Mouse (Mus musculus) heart, postnatal 0 days (tissue): ENCODE data around the gene Anks3. TPM values are rescaled to one million over a fixed set of nuclear protein-coding genes. Genes with fewer than 3 reads are reported as not detected.

Source experiments
- ATAC-seq: fragments of 200-750 bp; cut with Nextera tagmentation; 2 replicates; pipeline ENCODE4 v1.8.0; 2017; ENCODE audit warnings: low read depth, moderate number of reproducible peaks, moderate library complexity; ENCODE audit not compliant: insufficient read depth
- DNase-seq: peaks from one replicate; pipeline ENCODE4 v3.0.0-alpha.2; 2016; ENCODE audit warnings: low spot score
- H3K27ac ChIP-seq: fragments of 300-500 bp; sonication (generic); 2 replicates; pipeline ENCODE4 v1.5.1; 2014; ENCODE audit warnings: low read depth, mild to moderate bottlenecking
- H3K27me3 ChIP-seq: fragments of 300-500 bp; sonication (generic); 2 replicates; pipeline ENCODE4 v1.6.1; 2014; ENCODE audit warnings: low read length, mixed read lengths; ENCODE audit not compliant: control insufficient read depth, insufficient read depth
- H3K36me3 ChIP-seq: fragments of 300-500 bp; sonication (generic); replicated peaks from 2 replicates; pipeline ENCODE4 v1.6.1; 2014; ENCODE audit warnings: low read length, mixed read lengths; ENCODE audit not compliant: control insufficient read depth, insufficient read depth
- H3K4me1 ChIP-seq: fragments of 300-500 bp; sonication (generic); 2 replicates; pipeline ENCODE4 v1.6.1; 2014; ENCODE audit warnings: antibody characterized with exemption; ENCODE audit not compliant: control insufficient read depth, insufficient read depth
- H3K4me2 ChIP-seq: fragments of 300-500 bp; sonication (generic); 2 replicates; pipeline ENCODE4 v1.6.1; 2014; ENCODE audit warnings: low read depth, mild to moderate bottlenecking, low read length, moderate library complexity
- H3K4me3 ChIP-seq: fragments of 300-500 bp; sonication (generic); 2 replicates; pipeline ENCODE4 v1.5.1; 2014; ENCODE audit warnings: low read depth, low read length
- H3K9ac ChIP-seq: fragments of 300-500 bp; sonication (generic); replicated peaks from 2 replicates; pipeline ENCODE4 v1.6.1; 2014; ENCODE audit warnings: low read depth, low read length, mixed read lengths
- H3K9me3 ChIP-seq: fragments of 300-500 bp; sonication (generic); replicated peaks from 2 replicates; pipeline ENCODE4 v1.6.1; 2016; ENCODE audit warnings: low read length; ENCODE audit not compliant: control insufficient read depth
- CTCF ChIP-seq: IDR thresholded peaks from 2 replicates; pipeline ENCODE4 v1.5.1; 2016; ENCODE audit warnings: antibody characterized with exemption, control low read depth, low read depth
- EP300 ChIP-seq: IDR thresholded peaks from 2 replicates; pipeline ENCODE4 v1.6.1; 2016; ENCODE audit warnings: antibody characterized with exemption, low read depth
- WGBS: fragments of 180-500 bp; shearing (Covaris S2); extraction: QIAGEN DNeasy Blood & Tissue Kit; methylation state at CpG from one replicate; pipeline ENCODE4 v1.1.7; 2014; 5-methylcytosine and 5-hydroxymethylcytosine counted together
- polyA plus RNA-seq: library from polyadenylated mRNA; unstranded; fragments of >200 nt; fragmentation: Nextera tagmentation; extraction: Ambion mirVana; gene quantifications from 2 replicates; pipeline ENCODE4 v1.2.1, GENCODE M21; 2015
- total RNA-seq: library from RNA; depleted of rRNA; stranded (reverse); fragments of >200 nt; gene quantifications from 2 replicates; pipeline ENCODE4 v1.2.3, GENCODE M21; 2014; ENCODE audit warnings: low replicate concordance

Anks3 gene
- total and polyA plus RNA-seq, 2 experiments from 2014 or later, result 21.2 to 22.7 TPM

- Histone ChIP-seq H3K4me1 (peaks cover 11% of the 10 kb centered on the region), H3K27me3 (no peaks in the 10 kb centered on the region), H3K9me3 (no peaks in the 10 kb centered on the region), H3K4me3 (no peak overlapping the region), H3K27ac (no peak overlapping the region), H3K4me2 (no peak overlapping the region), H3K36me3 (peaks cover 75% of the 10 kb centered on the region), H3K9ac (no peak overlapping the region)
- no peak for DNase-seq
- 86% methylated on average over 8 of the region's 8 CpGs for WGBS
- no peak for ATAC-seq
- TF ChIP-seq CTCF, result no peak
- no peak for TF ChIP-seq EP300
These were observed 26.4 kb downstream of the Anks3 start for GRCm38 (mm10) chr16:4937351-4938190.

GRCm38 (mm10) chr16:4935931-4936703 lies 27.9 kb downstream of the Anks3 start:
- Histone ChIP-seq H3K27ac (peak overlapping the region; percentile 78), H3K4me3 (no peak overlapping the region), H3K9me3 (no peaks in the 10 kb centered on the region), H3K9ac (no peak overlapping the region), H3K36me3 (peaks cover 75% of the 10 kb centered on the region), H3K4me2 (no peak overlapping the region), H3K4me1 (peaks cover 11% of the 10 kb centered on the region), H3K27me3 (no peaks in the 10 kb centered on the region)
- WGBS, result 50% methylated on average over 10 of the region's 10 CpGs
- ATAC-seq, result no peak
- no peak for DNase-seq
- TF ChIP-seq CTCF (no peak), EP300 (no peak)

DNA sequence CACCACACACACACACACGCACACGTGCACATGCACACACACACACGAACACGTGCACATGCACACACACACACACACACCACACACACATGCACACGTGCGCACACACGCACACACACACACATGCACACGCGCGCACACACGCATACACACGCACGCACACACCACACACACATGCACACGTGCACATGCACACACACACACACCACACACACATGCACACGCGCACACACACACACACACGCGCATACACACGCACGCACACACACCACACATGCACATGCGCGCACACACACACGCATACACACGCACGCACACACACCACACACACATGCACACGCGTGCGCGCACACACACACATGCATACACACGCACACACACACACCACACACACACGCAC lies 28.6 kb downstream of the Anks3 start:
- H3K27me3 ChIP-seq, result no peaks in the 10 kb centered on the region
- no peak overlapping the region for H3K9ac ChIP-seq
- H3K9me3 ChIP-seq, result no peaks in the 10 kb centered on the region
- peaks cover 11% of the 10 kb centered on the region for H3K4me1 ChIP-seq
- 98% methylated on average over 31 of the region's 31 CpGs for WGBS
- ATAC-seq (no peak), DNase-seq (no peak)
- H3K4me2 ChIP-seq, result no peak overlapping the region
- TF ChIP-seq CTCF (no peak), EP300 (no peak)
- peak overlapping the region; percentile 78 for H3K27ac ChIP-seq
- no peak overlapping the region for H3K4me3 ChIP-seq
- H3K36me3 ChIP-seq, result peaks cover 75% of the 10 kb centered on the region

DNA sequence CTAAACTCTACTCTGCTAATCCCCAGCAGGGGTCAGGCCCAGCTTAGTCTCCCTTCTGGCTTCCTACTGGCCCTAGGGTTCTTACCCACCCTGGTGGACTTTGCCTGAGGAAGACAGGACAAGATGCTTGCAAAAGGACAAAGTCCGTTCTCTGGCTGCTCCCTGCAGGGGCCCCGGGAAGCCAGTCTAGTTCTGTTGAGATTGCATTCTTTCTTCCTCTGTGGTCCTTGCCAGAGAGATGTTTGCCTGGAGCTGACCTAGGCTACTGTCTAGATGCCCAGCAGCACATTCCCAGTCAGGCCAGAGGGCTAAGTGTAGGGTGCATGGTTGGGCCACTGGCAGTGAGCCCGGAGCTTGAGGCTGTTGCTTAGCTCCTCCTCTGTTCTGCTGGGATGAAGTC lies 31.6 kb downstream of the Anks3 start:
- Histone ChIP-seq H3K36me3 (peaks cover 98% of the 10 kb centered on the region), H3K9me3 (no peaks in the 10 kb centered on the region), H3K27ac (no peak overlapping the region), H3K4me1 (no peaks in the 10 kb centered on the region), H3K4me2 (no peak overlapping the region), H3K4me3 (no peak overlapping the region), H3K27me3 (no peaks in the 10 kb centered on the region), H3K9ac (no peak overlapping the region)
- DNase-seq (no peak), ATAC-seq (no peak)
- TF ChIP-seq CTCF, result no peak
- TF ChIP-seq EP300, result no peak
- 48% methylated on average over 3 of the region's 3 CpGs for WGBS

GRCm38 (mm10) chr16:4928474-4928873 lies 35.5 kb downstream of the Anks3 start:
- Histone ChIP-seq H3K27me3 (no peaks in the 10 kb centered on the region), H3K4me2 (no peak overlapping the region), H3K36me3 (peaks cover 98% of the 10 kb centered on the region), H3K9me3 (no peaks in the 10 kb centered on the region), H3K27ac (no peak overlapping the region), H3K4me1 (no peaks in the 10 kb centered on the region), H3K4me3 (no peak overlapping the region), H3K9ac (no peak overlapping the region)
- ATAC-seq, result no peak
- 77% methylated on average over 2 of the region's 2 CpGs for WGBS
- DNase-seq, result no peak
- no peak for TF ChIP-seq EP300
- no peak for TF ChIP-seq CTCF
